Mouse (Mus musculus): ENCODE results near the gene Stat4.
A peak's percentile ranks its signal among the peaks of the same experiment; 100 is the strongest.

Gene Stat4

DNA sequence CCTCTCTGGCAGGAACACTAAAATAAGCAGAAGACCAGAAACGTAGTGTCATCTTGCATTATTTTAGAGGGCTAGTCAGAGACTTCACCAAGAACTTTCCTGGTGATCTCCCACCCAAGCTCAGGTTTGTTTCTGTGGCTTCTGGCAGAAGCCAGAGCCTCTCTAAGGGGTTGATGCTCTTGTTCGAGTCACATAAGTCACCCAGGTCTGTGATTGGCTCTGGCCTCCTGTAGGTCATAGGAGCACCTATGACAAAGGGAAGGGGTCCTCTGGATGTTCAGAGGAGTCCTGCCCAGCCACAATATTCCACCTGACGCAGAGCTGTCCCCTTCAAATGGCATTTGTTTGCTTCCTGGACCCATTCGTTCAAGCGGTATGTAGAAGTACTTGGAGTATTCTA, at the start of gene Stat4:
TSS of gene Stat4 (plus strand) at position 301 of the 400 bp plus-strand sequence.
- DNase-seq = no peak

- DNase-seq = no peak
Observed at GRCm38 (mm10) chr1:51938357-51938756, 48.6 kb upstream of the Stat4 start.

- peak; percentile 76 for DNase-seq
Observed at GRCm38 (mm10) chr1:51944755-51945154, 42.2 kb upstream of the Stat4 start.

- DNase-seq = no peak
Observed at GRCm38 (mm10) chr1:51947116-51947515, 39.8 kb upstream of the Stat4 start.

- DNase-seq = no peak
Observed at GRCm38 (mm10) chr1:51964647-51965046, 22.3 kb upstream of the Stat4 start.

GRCm38 (mm10) chr1:51968994-51969393, 18.0 kb upstream of the Stat4 start:
- DNase-seq = peak; percentile 36

GRCm38 (mm10) chr1:51970182-51970581, 16.8 kb upstream of the Stat4 start:
- DNase-seq = no peak

GRCm38 (mm10) chr1:51975589-51975988, 11.4 kb upstream of the Stat4 start:
- DNase-seq = no peak

GRCm38 (mm10) chr1:51979048-51979447, 7.9 kb upstream of the Stat4 start:
- DNase-seq = no peak

DNA sequence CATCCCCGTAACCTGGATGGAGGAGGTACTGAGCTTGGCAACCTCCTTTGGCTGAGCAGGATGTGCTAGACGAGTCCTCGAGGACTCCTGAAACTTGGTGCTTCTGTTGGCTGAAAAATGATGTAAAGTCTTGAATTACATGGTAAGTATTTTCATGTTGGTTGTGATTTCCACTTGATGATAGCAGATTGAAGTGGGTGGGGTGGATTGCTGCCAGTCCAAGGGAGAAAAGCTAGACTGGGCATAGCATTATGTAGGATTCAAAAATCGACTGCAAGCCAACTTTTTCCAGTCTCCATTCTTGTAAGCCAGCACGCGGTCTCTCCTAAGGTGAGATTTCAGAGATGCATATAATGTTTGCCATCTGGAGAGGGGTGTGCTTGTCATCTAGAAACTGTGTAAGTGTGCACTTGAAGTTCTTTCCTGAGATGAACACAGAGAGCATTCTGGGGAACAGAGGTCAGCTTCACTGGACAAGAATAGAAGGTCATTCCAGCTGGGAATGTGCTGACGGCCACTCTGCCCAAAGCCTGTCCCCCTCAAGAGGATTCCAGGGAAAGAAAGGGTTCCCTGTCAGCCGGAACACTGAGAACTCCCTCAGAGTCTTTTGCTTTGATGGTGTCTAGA, 5.1 kb downstream of the Stat4 start:
- DNase-seq = no peak

DNA sequence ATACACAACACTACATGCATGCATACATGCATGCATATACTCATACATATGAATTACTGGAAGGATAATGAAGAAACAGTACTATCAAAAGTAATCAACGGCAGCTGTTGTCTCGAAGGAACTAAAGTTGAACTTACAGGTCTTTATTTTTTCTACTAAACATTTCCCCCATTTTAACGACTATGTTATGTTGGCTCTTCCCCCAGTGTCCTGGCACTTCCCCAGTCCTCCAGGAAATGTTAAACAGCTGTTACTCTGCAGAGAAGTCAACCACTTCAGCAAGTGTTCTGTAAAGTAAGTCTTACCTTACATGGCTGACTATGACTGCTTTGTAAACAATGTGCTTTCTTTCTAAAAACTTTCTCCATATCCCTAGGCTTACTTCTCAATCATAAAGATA, 9.1 kb downstream of the Stat4 start:
- DNase-seq = no peak

DNA sequence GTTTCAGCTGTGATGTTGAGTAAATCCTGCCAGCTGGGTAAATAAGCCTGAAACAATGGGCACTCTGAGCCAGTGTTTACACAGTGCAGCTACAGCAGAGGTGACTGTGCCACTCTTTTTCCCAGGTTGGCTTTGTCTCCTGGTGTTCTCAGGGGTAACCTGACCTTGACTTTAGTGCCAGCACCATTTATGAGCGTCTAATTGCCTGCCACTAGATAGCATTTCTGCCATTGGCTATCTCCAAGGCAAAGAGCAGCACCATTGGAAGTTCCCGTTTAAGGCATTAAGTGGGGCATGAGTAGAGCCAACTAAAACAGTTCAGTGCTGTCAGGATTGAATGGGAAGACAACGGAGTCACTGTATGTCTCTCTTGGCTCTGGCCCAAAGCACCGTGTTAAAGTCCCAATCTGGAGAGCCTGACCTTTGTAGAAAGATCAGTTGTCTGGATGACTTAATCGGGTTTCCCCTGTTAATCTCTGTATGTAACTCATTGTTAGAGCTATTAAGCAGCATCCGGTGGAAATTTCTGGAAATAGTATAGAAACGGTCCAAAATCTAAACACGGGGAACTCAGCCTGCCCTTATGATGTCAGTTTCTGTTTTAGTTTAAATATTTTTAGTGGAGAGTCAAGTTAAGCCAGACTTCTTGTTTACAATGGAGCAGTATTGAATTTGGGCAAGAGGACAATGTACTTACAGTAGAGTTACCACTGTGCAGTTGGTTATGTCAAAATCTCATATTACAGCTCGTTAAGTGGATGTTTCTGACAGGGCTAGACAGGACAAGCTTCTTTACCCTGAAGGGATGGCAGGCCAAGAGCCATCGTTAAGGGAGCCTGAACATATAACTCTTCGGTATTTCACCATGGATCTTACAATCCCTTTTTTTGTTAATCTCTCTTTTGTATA, 10.1 kb downstream of the Stat4 start:
- peak; percentile 11 for DNase-seq

DNA sequence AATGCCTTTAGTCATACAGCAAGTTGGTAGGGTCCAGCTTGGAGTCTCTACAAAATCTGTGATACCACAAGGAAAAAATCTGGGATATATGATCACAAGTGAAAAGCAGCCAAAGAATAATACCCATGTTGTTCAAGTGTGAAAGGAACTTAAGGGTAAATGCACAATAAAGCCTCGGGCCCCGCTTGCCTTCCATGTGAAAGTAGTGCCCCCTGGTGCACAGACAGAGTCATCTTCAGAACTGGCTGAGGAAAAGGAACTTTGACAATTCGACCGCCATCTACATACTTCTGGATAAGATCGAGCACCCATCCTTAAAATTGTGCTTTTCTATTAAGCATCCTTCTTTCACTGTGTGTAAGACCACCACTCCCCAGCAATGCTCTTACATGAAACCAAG, 11.6 kb downstream of the Stat4 start:
- DNase-seq = peak; percentile 67

DNA sequence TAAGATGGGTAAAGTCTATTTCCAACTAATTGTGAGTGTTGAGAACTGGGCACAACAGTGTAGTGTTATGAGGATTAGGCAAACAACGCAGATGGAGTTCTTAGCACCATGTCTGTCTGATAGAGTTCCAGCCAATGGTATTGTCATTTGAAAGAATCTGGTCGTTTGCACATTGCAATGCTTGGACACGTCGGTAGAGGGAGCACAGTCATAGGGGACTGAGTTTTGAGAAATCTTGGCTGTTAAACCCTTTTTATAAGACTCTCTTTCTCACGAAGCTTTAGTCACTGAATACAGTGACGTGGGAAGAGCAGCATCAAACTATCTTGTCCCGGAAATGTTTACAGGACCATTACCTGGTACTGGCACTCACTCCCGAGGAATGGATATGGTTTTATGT, 17.1 kb downstream of the Stat4 start:
- peak; percentile 86 for DNase-seq

GRCm38 (mm10) chr1:52008443-52008842, 21.5 kb downstream of the Stat4 start:
- DNase-seq = peak; percentile 16

GRCm38 (mm10) chr1:52008947-52009346, 22.0 kb downstream of the Stat4 start:
- no peak for DNase-seq

DNA sequence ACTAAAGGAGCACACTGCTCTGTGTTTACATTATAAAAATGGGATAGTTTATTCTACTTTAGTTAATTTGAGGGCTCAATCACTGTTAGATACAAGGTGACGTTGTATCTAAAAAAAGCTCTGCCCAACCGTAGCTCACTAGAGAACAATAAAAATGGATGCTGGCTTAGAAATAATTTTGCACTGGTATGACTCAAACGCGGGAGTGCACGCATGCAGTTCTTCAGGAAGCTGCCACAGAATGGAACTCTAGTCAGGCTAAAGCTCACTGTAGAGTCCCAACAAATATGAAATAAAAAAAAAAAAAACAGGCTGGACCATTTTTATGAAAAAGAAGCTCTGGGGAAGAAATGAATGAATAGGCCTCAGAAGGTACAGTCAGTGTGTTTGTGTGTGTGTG, 23.8 kb downstream of the Stat4 start:
- no peak for DNase-seq

DNA sequence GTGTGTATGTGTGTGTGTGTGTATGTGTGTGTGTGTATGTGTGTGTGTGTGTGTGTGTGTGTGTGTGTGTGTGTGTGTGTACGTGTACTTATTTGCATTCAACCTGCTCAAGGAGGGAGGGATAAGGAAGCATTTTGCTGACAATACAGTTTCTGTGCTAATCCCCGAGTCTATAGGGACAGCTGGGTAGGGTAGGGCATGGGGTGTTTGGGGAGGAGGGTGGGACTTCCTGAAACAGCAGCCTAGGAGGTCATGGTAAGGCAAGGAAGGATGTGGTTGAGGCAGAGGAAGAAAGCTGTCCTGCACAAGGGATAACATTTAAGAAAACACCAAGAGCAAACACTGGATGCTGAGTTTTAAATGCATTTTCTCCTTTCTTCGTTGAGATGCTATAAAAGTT, 24.3 kb downstream of the Stat4 start:
- DNase-seq = no peak

DNA sequence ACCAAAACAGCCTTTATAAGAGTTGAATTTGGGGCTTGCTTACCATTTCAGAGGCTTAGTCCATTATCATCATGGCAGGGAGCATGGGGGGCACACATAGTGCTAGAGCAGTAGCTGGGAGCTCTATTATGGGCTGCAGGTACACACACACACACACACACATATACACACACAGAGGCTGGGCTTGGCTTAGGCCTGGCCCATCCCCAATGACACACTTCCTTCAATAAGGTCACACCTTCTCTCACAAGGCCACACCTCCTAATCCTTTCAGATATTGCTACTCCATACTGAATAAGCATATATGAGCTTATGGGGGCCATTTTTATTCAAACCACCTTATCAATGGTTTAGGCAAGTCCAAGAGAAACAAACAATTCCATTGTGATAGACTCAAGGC, 25.3 kb downstream of the Stat4 start:
- no peak for DNase-seq

GRCm38 (mm10) chr1:52012757-52013156, 25.8 kb downstream of the Stat4 start:
- DNase-seq = no peak

GRCm38 (mm10) chr1:52019621-52020020, 32.7 kb downstream of the Stat4 start:
- no peak for DNase-seq

GRCm38 (mm10) chr1:52021936-52022725, 35.2 kb downstream of the Stat4 start:
- DNase-seq = no peak

- no peak for DNase-seq
Observed at GRCm38 (mm10) chr1:52028686-52029085, 41.7 kb downstream of the Stat4 start.
